Mouse (Mus musculus) midbrain, embryonic 14.5 days (tissue): Measurements from ENCODE around the gene Musk. TPM values are rescaled to one million over a fixed set of nuclear protein-coding genes. Genes with fewer than 3 reads are reported as not detected.

Experiments used
- ATAC-seq: fragments of 200-750 bp; cut with Nextera tagmentation; 2 replicates; pipeline ENCODE4 v1.8.0; 2017; ENCODE audit warnings: moderate number of reproducible peaks, moderate library complexity; ENCODE audit not compliant: low FRiP score, low TSS enrichment
- DNase-seq: peaks from one replicate; pipeline ENCODE4 v3.0.0-alpha.2; 2015
- H3K27ac ChIP-seq: fragments of 300-500 bp; sonication (generic); replicated peaks from 2 replicates; pipeline ENCODE4 v1.5.1; 2014; ENCODE audit warnings: mild to moderate bottlenecking, low read depth, low read length, moderate library complexity
- H3K27me3 ChIP-seq: fragments of 300-500 bp; sonication (generic); 2 replicates; pipeline ENCODE4 v1.6.1; 2014; ENCODE audit warnings: low read length, control low read depth, mixed read lengths; ENCODE audit not compliant: control insufficient read depth, insufficient read depth
- H3K36me3 ChIP-seq: fragments of 300-500 bp; sonication (generic); 2 replicates; pipeline ENCODE4 v1.6.1; 2014; ENCODE audit warnings: low read length, control low read depth; ENCODE audit not compliant: control insufficient read depth, insufficient read depth
- H3K4me1 ChIP-seq: fragments of 300-500 bp; sonication (generic); 2 replicates; pipeline ENCODE4 v1.6.1; 2014; ENCODE audit warnings: mild to moderate bottlenecking, antibody characterized with exemption, low read length, control low read depth; ENCODE audit not compliant: control insufficient read depth, insufficient read depth
- H3K4me2 ChIP-seq: fragments of 300-500 bp; sonication (generic); 2 replicates; pipeline ENCODE4 v1.6.1; 2014; ENCODE audit warnings: mild to moderate bottlenecking, low read length, moderate library complexity
- H3K4me3 ChIP-seq: fragments of 300-500 bp; sonication (generic); replicated peaks from 2 replicates; pipeline ENCODE4 v1.5.1; 2014; ENCODE audit warnings: low read depth, low read length
- H3K9ac ChIP-seq: fragments of 300-500 bp; sonication (generic); replicated peaks from 2 replicates; pipeline ENCODE4 v1.6.1; 2014; ENCODE audit warnings: mild to moderate bottlenecking, low read length, moderate library complexity
- H3K9me3 ChIP-seq: fragments of 300-500 bp; sonication (generic); 2 replicates; pipeline ENCODE4 v1.6.1; 2016; ENCODE audit warnings: low read length, control low read depth, mixed read lengths; ENCODE audit not compliant: control insufficient read depth
- WGBS: fragments of 180-500 bp; shearing (Covaris S2); extraction: QIAGEN DNeasy Blood & Tissue Kit; methylation state at CpG from one replicate; pipeline ENCODE4 v1.1.7; 2014; 5-methylcytosine and 5-hydroxymethylcytosine counted together
- polyA plus RNA-seq: library from polyadenylated mRNA; unstranded; fragments of >200 nt; fragmentation: Nextera tagmentation; extraction: Ambion mirVana; gene quantifications from 2 replicates; pipeline ENCODE4 v1.2.1, GENCODE M21; 2014

Musk gene
- polyA plus RNA-seq, 1 experiment from 2014 or later: not detected

DNA sequence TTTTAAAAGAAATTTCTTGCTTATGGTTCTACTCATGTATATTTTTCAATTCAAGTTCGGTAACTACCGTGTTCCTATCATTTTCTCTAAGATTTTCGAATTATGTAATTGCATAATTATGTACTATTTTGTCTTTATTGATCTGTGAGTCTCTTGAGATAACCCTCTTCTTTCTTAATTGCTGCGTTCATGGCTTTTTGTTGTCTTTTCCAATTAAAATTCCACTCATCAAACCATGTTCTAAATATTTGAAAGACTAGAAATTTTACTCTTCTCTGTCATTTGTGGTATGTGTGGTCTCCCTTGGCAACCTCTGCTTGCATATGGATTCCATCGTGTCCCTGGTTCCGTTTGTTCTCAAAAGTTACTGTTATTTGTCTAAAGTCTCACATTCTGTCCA lies 79.6 kb downstream of the Musk start:
- no peaks in the 10 kb centered on the region for H3K36me3 ChIP-seq
- no peak for DNase-seq
- no peaks in the 10 kb centered on the region for H3K9me3 ChIP-seq
- H3K4me1 ChIP-seq: no peaks in the 10 kb centered on the region
- no peak overlapping the region for H3K4me3 ChIP-seq
- 90% methylated on average over 6 of the region's 6 CpGs for WGBS
- no peak for ATAC-seq
- no peak overlapping the region for H3K27ac ChIP-seq
- H3K27me3 ChIP-seq: no peaks in the 10 kb centered on the region
- no peak overlapping the region for H3K4me2 ChIP-seq
- no peak overlapping the region for H3K9ac ChIP-seq

DNA sequence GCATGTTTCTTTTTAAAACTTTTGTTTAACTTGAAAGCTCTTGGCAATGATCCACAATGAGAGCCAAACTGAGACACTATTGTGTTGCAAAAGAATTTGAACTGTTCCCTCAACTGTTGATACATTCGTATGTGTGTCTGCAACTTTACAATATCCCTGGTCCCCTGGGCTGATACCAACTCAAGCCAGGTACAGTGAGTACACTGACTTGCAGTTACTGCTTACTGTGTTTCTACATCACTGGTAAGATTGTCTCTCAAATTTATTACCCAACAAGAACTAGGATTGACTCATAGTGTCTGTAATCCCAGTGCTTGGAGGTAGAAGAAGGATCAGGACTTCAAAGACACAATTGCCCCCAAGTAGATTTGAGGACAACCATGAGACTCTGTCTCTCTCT lies 85.3 kb downstream of the Musk start:
- Histone ChIP-seq H3K9me3 (no peaks in the 10 kb centered on the region), H3K36me3 (no peaks in the 10 kb centered on the region), H3K27ac (no peak overlapping the region), H3K4me3 (no peak overlapping the region), H3K4me1 (no peaks in the 10 kb centered on the region), H3K4me2 (no peak overlapping the region), H3K27me3 (no peaks in the 10 kb centered on the region), H3K9ac (no peak overlapping the region)
- no peak for ATAC-seq
- 94% methylated on average over 1 of the region's 1 CpGs for WGBS
- DNase-seq: no peak

DNA sequence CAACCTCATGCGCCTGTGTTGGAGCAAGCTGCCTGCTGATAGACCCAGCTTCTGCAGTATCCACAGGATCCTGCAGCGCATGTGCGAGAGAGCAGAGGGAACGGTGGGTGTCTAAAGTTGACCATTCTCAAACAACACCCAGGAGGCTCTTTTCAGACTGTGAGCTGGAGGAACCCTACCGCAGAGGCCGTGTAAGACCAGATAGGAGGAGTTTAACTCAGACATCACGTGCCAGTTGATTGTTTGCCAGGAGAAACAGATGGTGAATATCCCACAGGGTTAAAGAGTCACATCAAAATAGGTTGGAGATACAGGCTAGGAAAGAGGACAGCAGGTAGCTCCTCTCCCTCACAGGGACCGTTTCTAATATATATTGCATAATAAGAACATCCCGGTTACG lies 87.8 kb downstream of the Musk start:
- no peaks in the 10 kb centered on the region for H3K27me3 ChIP-seq
- no peaks in the 10 kb centered on the region for H3K9me3 ChIP-seq
- H3K9ac ChIP-seq: no peak overlapping the region
- H3K4me1 ChIP-seq: no peaks in the 10 kb centered on the region
- WGBS: 91% methylated on average over 10 of the region's 10 CpGs
- ATAC-seq (no peak), DNase-seq (no peak)
- H3K4me3 ChIP-seq: no peak overlapping the region
- no peak overlapping the region for H3K27ac ChIP-seq
- no peaks in the 10 kb centered on the region for H3K36me3 ChIP-seq
- H3K4me2 ChIP-seq: no peak overlapping the region

- no peak for ATAC-seq
- Histone ChIP-seq H3K4me3 (no peak overlapping the region), H3K27me3 (no peaks in the 10 kb centered on the region), H3K4me1 (no peaks in the 10 kb centered on the region), H3K9ac (no peak overlapping the region), H3K4me2 (no peak overlapping the region), H3K9me3 (no peaks in the 10 kb centered on the region), H3K27ac (no peak overlapping the region), H3K36me3 (no peaks in the 10 kb centered on the region)
- WGBS: 87% methylated on average over 7 of the region's 7 CpGs
- DNase-seq: no peak
These were observed 88.5 kb downstream of the Musk start for GRCm38 (mm10) chr4:58374141-58374870.

DNA sequence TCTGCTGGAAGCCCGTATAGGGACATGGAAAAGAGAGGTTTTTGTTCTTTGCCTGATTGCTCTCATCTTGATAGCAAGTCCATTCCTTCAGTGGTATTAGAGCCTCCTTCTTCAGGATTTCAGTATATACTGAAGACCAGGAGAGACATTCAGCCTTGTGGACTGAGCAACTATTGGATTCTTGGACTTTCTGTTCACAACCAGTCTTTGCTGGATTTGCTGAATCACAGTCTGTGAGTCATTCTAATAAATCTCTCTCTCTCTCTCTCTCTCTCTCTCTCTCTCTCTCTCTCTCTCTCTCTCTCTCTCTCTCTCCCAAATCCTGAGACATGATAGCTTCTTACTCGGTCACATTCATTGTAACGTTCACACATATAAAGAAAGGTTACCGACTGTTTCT lies 93.4 kb downstream of the Musk start:
- Histone ChIP-seq H3K9me3 (no peaks in the 10 kb centered on the region), H3K9ac (no peak overlapping the region), H3K4me1 (no peaks in the 10 kb centered on the region), H3K27me3 (no peaks in the 10 kb centered on the region), H3K36me3 (no peaks in the 10 kb centered on the region), H3K4me2 (no peak overlapping the region), H3K27ac (no peak overlapping the region), H3K4me3 (no peak overlapping the region)
- ATAC-seq: no peak
- WGBS: 90% methylated on average over 4 of the region's 4 CpGs
- no peak for DNase-seq

DNA sequence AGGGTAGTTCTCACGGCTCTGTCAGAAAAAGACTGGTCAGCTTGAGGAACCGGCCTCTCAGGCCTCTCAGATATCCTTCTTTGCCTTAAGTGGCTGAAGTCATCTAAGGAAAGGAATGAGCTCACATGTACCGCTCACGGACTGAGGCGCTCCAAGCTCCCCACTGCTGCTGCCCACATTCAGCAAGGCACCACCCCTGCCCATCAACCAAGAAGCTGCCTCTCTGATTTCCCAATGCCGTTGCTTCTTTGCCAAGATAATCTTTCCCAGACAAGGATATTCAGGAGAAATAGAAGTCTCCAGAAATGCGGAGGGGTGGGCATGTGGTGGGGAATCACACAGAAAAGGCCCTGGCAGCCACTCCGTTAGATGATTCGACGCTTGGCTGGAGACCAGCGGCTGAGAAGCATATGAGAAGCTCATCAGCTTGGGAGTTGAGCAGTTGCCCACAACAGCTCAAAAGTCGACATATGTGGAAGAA lies 115.1 kb downstream of the Musk start:
- H3K4me3 ChIP-seq: no peak overlapping the region
- H3K9ac ChIP-seq: no peak overlapping the region
- H3K4me2 ChIP-seq: no peak overlapping the region
- no peaks in the 10 kb centered on the region for H3K4me1 ChIP-seq
- no peaks in the 10 kb centered on the region for H3K27me3 ChIP-seq
- H3K36me3 ChIP-seq: no peaks in the 10 kb centered on the region
- ATAC-seq (no peak), DNase-seq (no peak)
- 95% methylated on average over 12 of the region's 12 CpGs for WGBS
- H3K9me3 ChIP-seq: no peaks in the 10 kb centered on the region
- no peak overlapping the region for H3K27ac ChIP-seq

DNA sequence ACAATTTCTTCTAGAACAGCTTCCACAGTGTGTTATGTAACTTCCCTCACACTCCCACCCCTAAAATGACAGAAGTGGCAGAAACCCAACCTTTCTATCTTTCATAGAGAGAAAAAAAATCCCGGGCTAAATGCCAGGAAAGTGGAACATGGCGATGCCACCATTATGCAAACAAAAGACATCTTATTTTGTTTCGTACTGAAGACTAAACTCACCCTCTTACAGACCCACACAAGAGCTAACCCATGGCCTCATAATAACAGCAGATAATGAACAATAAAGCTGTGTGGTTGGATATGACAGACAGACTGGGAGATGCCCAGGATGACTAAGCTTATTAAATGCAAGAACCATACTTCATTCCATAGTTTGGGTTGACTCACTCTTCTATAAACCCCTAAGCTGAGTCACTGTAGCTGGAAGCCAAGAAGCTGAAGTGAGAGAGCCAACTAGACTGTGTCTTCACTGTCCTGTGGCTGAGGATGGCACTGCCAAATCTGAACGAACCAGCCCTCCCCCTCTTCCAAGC lies 116.3 kb downstream of the Musk start:
- DNase-seq: no peak
- H3K4me3 ChIP-seq: no peak overlapping the region
- H3K36me3 ChIP-seq: no peaks in the 10 kb centered on the region
- H3K27me3 ChIP-seq: no peaks in the 10 kb centered on the region
- no peaks in the 10 kb centered on the region for H3K4me1 ChIP-seq
- H3K9me3 ChIP-seq: no peaks in the 10 kb centered on the region
- H3K27ac ChIP-seq: no peak overlapping the region
- ATAC-seq: no peak
- whole genome bisulfite sequencing: 82% methylated on average over 4 of the region's 4 CpGs
- H3K4me2 ChIP-seq: no peak overlapping the region
- H3K9ac ChIP-seq: no peak overlapping the region

GRCm38 (mm10) chr4:58413188-58414185 lies 127.7 kb downstream of the Musk start:
- Histone ChIP-seq H3K9ac (no peak overlapping the region), H3K4me2 (no peak overlapping the region), H3K27ac (no peak overlapping the region), H3K4me3 (no peak overlapping the region), H3K4me1 (no peaks in the 10 kb centered on the region), H3K36me3 (no peaks in the 10 kb centered on the region), H3K27me3 (no peaks in the 10 kb centered on the region), H3K9me3 (no peaks in the 10 kb centered on the region)
- DNase-seq (peak; percentile 8), ATAC-seq (no peak)
- 86% methylated on average over 13 of the region's 13 CpGs for WGBS
